In the genomic region with DNA sequence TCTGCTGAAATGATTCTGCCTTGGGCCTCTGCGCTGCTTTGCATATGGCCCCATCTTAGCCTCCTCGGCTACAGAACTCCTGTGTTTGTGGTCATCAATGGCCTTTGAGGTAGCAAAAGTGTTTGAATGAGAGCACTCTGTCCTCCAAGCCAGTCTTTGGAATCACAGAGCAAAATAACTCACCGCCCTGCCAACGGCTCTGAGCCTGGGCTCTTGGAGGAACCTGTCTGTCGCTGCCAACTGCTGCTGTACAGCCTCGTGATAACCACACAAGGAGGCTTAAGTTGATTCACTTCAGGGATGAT, we compare ENCODE assay signal across 15 mouse cellular contexts. TPM values are rescaled to one million over a fixed set of nuclear protein-coding genes. Genes with fewer than 3 reads are reported as not detected.
A peak's percentile ranks its signal among the peaks of the same experiment; 100 is the strongest.
DNase-seq lines count a peak whose midpoint lies in the region; ATAC-seq and TF ChIP-seq lines count a peak whose summit lies in the region.
"Had no signal": no experiment of that assay in that cellular context is flagged by ENCODE, and none has a peak within 500 bp of the region (broad histone marks: within the 10 kb centered on the region; RNA-seq: fewer than 3 reads in every experiment).

No protein-coding gene starts in this region.

- H3K36me3 ChIP-seq in heart, adult 2 months (ENCODE audit: control insufficient read depth, insufficient read depth, low read length): no peaks in the 10 kb centered on the region
- no peaks in the 10 kb centered on the region for H3K36me3 ChIP-seq in heart, embryonic 12.5 days
- H3K36me3 ChIP-seq in midbrain, postnatal 0 days (ENCODE audit: insufficient read depth, low read length): no peaks in the 10 kb centered on the region
- H3K36me3 ChIP-seq in midbrain, embryonic 14.5 days (ENCODE audit: control insufficient read depth, insufficient read depth, low read length): no peaks in the 10 kb centered on the region
- H3K36me3 ChIP-seq in heart, embryonic 14.5 days (ENCODE audit: control insufficient read depth, insufficient read depth, low read length): no peaks in the 10 kb centered on the region
- no peaks in the 10 kb centered on the region for H3K36me3 ChIP-seq in myocyte (ENCODE audit: control insufficient read depth, insufficient read depth)
- H3K36me3 ChIP-seq in forebrain, embryonic 15.5 days: no peaks in the 10 kb centered on the region
- H3K36me3 ChIP-seq: embryonic facial prominence, embryonic 13.5 days; stomach, embryonic 15.5 days had no signal

- ATAC-seq in heart, embryonic 12.5 days (ENCODE audit: insufficient number of reproducible peaks, low FRiP score): no peak
- ATAC-seq in midbrain, postnatal 0 days (ENCODE audit: low FRiP score): no peak
- no peak for ATAC-seq in midbrain, embryonic 14.5 days (ENCODE audit: low FRiP score, low TSS enrichment)
- ATAC-seq in heart, embryonic 14.5 days (ENCODE audit: insufficient number of reproducible peaks, insufficient read depth, low FRiP score, low read depth): no peak
- no peak for ATAC-seq in forebrain, embryonic 15.5 days (replicated peaks)
- ATAC-seq: forebrain, embryonic 13.5 days; hindbrain, embryonic 16.5 days had no signal

- H3K27me3 ChIP-seq in heart, adult 2 months (ENCODE audit: control insufficient read depth, insufficient read depth, low read length): no peaks in the 10 kb centered on the region
- H3K27me3 ChIP-seq in heart, embryonic 12.5 days (replicated peaks): 0 out of 2 replicates have a peak, but pooled peaks cover 14% of the 10 kb centered on the region
- no peaks in the 10 kb centered on the region for H3K27me3 ChIP-seq in midbrain, postnatal 0 days (ENCODE audit: insufficient read depth, low read length)
- no peaks in the 10 kb centered on the region for H3K27me3 ChIP-seq in midbrain, embryonic 14.5 days (ENCODE audit: control insufficient read depth, insufficient read depth, low read length)
- no peaks in the 10 kb centered on the region for H3K27me3 ChIP-seq in heart, embryonic 14.5 days (ENCODE audit: control insufficient read depth, insufficient read depth, low read length)
- H3K27me3 ChIP-seq in myocyte (ENCODE audit: control insufficient read depth, insufficient read depth, insufficient read length): no peaks in the 10 kb centered on the region
- no peaks in the 10 kb centered on the region for H3K27me3 ChIP-seq in forebrain, embryonic 15.5 days
- H3K27me3 ChIP-seq: embryonic facial prominence, embryonic 13.5 days; forebrain, embryonic 13.5 days; stomach, embryonic 15.5 days had no signal

- no peak overlapping the region for H3K4me3 ChIP-seq in heart, adult 2 months
- H3K4me3 ChIP-seq in heart, embryonic 12.5 days: no peak overlapping the region
- no peak overlapping the region for H3K4me3 ChIP-seq in midbrain, postnatal 0 days (ENCODE audit: low read depth, low read length)
- no peak overlapping the region for H3K4me3 ChIP-seq in midbrain, embryonic 14.5 days (replicated peaks; ENCODE audit: low read depth, low read length)
- H3K4me3 ChIP-seq in heart, embryonic 14.5 days (ENCODE audit: control insufficient read depth in 1 of 2, insufficient read depth in 1 of 2, low read depth in 1 of 2, low read length in 2 of 2): no peak overlapping the region
- no peak overlapping the region for H3K4me3 ChIP-seq in myocyte
- no peak overlapping the region for H3K4me3 ChIP-seq in forebrain, embryonic 15.5 days
- H3K4me3 ChIP-seq: embryonic facial prominence, embryonic 13.5 days; forebrain, embryonic 13.5 days; stomach, embryonic 15.5 days had no signal

- TF ChIP-seq EP300 in heart, adult 2 months (IDR thresholded peaks at IDR 0.05; ENCODE audit: insufficient read depth, low read depth, low read length): 0 out of 2 replicates have a peak, but pooled peaks have one; percentile 19

- peak; percentile 23 to 61 for DNase-seq in heart, adult 2 months
- DNase-seq in midbrain, postnatal 0 days (ENCODE audit: low spot score): no peak
- DNase-seq in midbrain, embryonic 14.5 days: no peak
- DNase-seq in natural killer cell, adult 2 months (ENCODE audit: low spot score in 2 of 2): no peak
- DNase-seq: adrenal gland, adult 2 months; gastrocnemius, postnatal 36 days had no signal

- H3K9me3 ChIP-seq in heart, embryonic 12.5 days (replicated peaks): no peaks in the 10 kb centered on the region
- H3K9me3 ChIP-seq in midbrain, postnatal 0 days (ENCODE audit: low read length): no peaks in the 10 kb centered on the region
- H3K9me3 ChIP-seq in midbrain, embryonic 14.5 days (ENCODE audit: control insufficient read depth, low read length): no peaks in the 10 kb centered on the region
- no peaks in the 10 kb centered on the region for H3K9me3 ChIP-seq in heart, embryonic 14.5 days (ENCODE audit: control insufficient read depth, low read length)
- no peaks in the 10 kb centered on the region for H3K9me3 ChIP-seq in forebrain, embryonic 15.5 days
- H3K9me3 ChIP-seq: embryonic facial prominence, embryonic 13.5 days; forebrain, embryonic 13.5 days; stomach, embryonic 15.5 days had no signal

- peaks cover 21% of the 10 kb centered on the region for H3K4me1 ChIP-seq in heart, adult 2 months (ENCODE audit: control insufficient read depth, insufficient read depth, low read length)
- H3K4me1 ChIP-seq in heart, embryonic 12.5 days (replicated peaks): peaks cover 50% of the 10 kb centered on the region
- H3K4me1 ChIP-seq in midbrain, postnatal 0 days (ENCODE audit: insufficient read depth, low read length): no peaks in the 10 kb centered on the region
- no peaks in the 10 kb centered on the region for H3K4me1 ChIP-seq in midbrain, embryonic 14.5 days (ENCODE audit: control insufficient read depth, insufficient read depth, low read length)
- peaks cover 43 to 58% of the 10 kb centered on the region in 2 experiments for H3K4me1 ChIP-seq in heart, embryonic 14.5 days (ENCODE audit: control insufficient read depth in 2 of 2, insufficient read depth in 2 of 2, low read length in 2 of 2)
- H3K4me1 ChIP-seq in forebrain, embryonic 15.5 days: peaks cover 5% of the 10 kb centered on the region; the same call in 1 of the 2 replicates
- H3K4me1 ChIP-seq: forebrain, embryonic 13.5 days had no signal

- H3K79me2 ChIP-seq in heart, adult 2 months (replicated peaks; ENCODE audit: control insufficient read depth, insufficient read depth, low read length): no peaks in the 10 kb centered on the region
- peaks cover 6% of the 10 kb centered on the region for H3K79me2 ChIP-seq in myocyte (ENCODE audit: control insufficient read depth, insufficient read depth)

- TF ChIP-seq POLR2A in heart, adult 2 months (IDR thresholded peaks at IDR 0.05; ENCODE audit: insufficient read depth, low read depth, low read length): no peak
- TF ChIP-seq POLR2A in myocyte (IDR thresholded peaks at IDR 0.05; ENCODE audit: insufficient read length, low read depth): no peak

- no peak for TF ChIP-seq CTCF in heart, adult 2 months (IDR thresholded peaks at IDR 0.05)
- TF ChIP-seq CTCF in midbrain, postnatal 0 days (IDR thresholded peaks at IDR 0.05): no peak

- peak overlapping the region; percentile 80 for H3K27ac ChIP-seq in heart, adult 2 months
- H3K27ac ChIP-seq in heart, embryonic 12.5 days (ENCODE audit: poor library complexity, severe bottlenecking): no peak overlapping the region
- H3K27ac ChIP-seq in midbrain, postnatal 0 days (ENCODE audit: low read depth, low read length): 0 out of 2 replicates have a peak overlapping the region, but pooled peaks have one; percentile 26
- H3K27ac ChIP-seq in midbrain, embryonic 14.5 days (replicated peaks; ENCODE audit: low read depth, low read length): no peak overlapping the region
- H3K27ac ChIP-seq in heart, embryonic 14.5 days (replicated peaks in 1 of 2; ENCODE audit: control insufficient read depth in 1 of 2, insufficient read depth in 1 of 2, low read depth in 2 of 2, low read length in 2 of 2): peak overlapping the region; percentile 45 to 55
- H3K27ac ChIP-seq in forebrain, embryonic 15.5 days (replicated peaks): no peak overlapping the region
- H3K27ac ChIP-seq: embryonic facial prominence, embryonic 13.5 days; forebrain, embryonic 13.5 days; macrophage had no signal

- intact Hi-C loops in heart, adult 2 months (cut with DNase I): no loop called here

- no peak overlapping the region for H3ac ChIP-seq in myocyte (ENCODE audit: control insufficient read depth, insufficient read length)

- 42% methylated on average over 6 of the region's 6 CpGs for WGBS in heart, adult 2 months
- WGBS in heart, embryonic 12.5 days: 65% methylated on average over 6 of the region's 6 CpGs
- 71% methylated on average over 6 of the region's 6 CpGs for WGBS in midbrain, postnatal 0 days
- 84% methylated on average over 6 of the region's 6 CpGs for WGBS in midbrain, embryonic 14.5 days
- 42% methylated on average over 6 of the region's 6 CpGs for WGBS in heart, embryonic 14.5 days
- 68% methylated on average over 6 of the region's 6 CpGs for WGBS in forebrain, embryonic 15.5 days

- H3K4me2 ChIP-seq in heart, embryonic 12.5 days: no peak overlapping the region
- H3K4me2 ChIP-seq in midbrain, postnatal 0 days (ENCODE audit: low read depth, low read length, poor library complexity, severe bottlenecking): no peak overlapping the region
- no peak overlapping the region for H3K4me2 ChIP-seq in midbrain, embryonic 14.5 days (ENCODE audit: low read length)
- peak overlapping the region; percentile 22; the same call in 1 of the 2 replicates for H3K4me2 ChIP-seq in heart, embryonic 14.5 days (ENCODE audit: low read length)
- peak overlapping the region; percentile 36 for H3K4me2 ChIP-seq in myocyte (ENCODE audit: low read depth)
- no peak overlapping the region for H3K4me2 ChIP-seq in forebrain, embryonic 15.5 days (replicated peaks)
- H3K4me2 ChIP-seq: embryonic facial prominence, embryonic 13.5 days; forebrain, embryonic 13.5 days; stomach, embryonic 15.5 days had no signal

- H3K9ac ChIP-seq in heart, adult 2 months (ENCODE audit: low read depth, low read length): no peak overlapping the region
- H3K9ac ChIP-seq in heart, embryonic 12.5 days: no peak overlapping the region
- no peak overlapping the region for H3K9ac ChIP-seq in midbrain, postnatal 0 days (replicated peaks; ENCODE audit: low read length, poor library complexity, severe bottlenecking)
- no peak overlapping the region for H3K9ac ChIP-seq in midbrain, embryonic 14.5 days (replicated peaks; ENCODE audit: low read length)
- H3K9ac ChIP-seq in heart, embryonic 14.5 days (ENCODE audit: low read length): no peak overlapping the region
- no peak overlapping the region for H3K9ac ChIP-seq in forebrain, embryonic 15.5 days (replicated peaks)
- H3K9ac ChIP-seq: embryonic facial prominence, embryonic 13.5 days; forebrain, embryonic 13.5 days; stomach, embryonic 15.5 days had no signal

RNA-seq across cellular contexts. Expression of a gene that starts 7.8 kb away (rescaled TPM):
- total RNA-seq in heart, adult 2 months (2021): 10 to 100 TPM; 16.3 to 16.7 TPM
- 7.0 and 7.9 TPM in 2 replicates for polyA plus RNA-seq in heart, adult 2 months (2012; rRNA removed)
- polyA plus RNA-seq in heart, embryonic 12.5 days (2016; fragmentation: Nextera tagmentation; extraction: Ambion mirVana): 4.8 and 7.5 TPM in 2 replicates
- 42.9 and 45.4 TPM in 2 replicates for total RNA-seq in midbrain, postnatal 0 days (2014; rRNA removed)
- polyA plus RNA-seq in midbrain, postnatal 0 days (2015; fragmentation: Nextera tagmentation; extraction: Ambion mirVana): 25.8 and 30.8 TPM in 2 replicates
- polyA plus RNA-seq in midbrain, embryonic 14.5 days (2014; fragmentation: Nextera tagmentation; extraction: Ambion mirVana): 22.5 and 24.7 TPM in 2 replicates
- 5.0 and 5.3 TPM in 2 replicates for polyA plus RNA-seq in heart, embryonic 14.5 days (2014; fragmentation: Nextera tagmentation; extraction: Ambion mirVana)
- polyA plus RNA-seq in myocyte (2012; fragmentation: generic; extraction: Trizol): 10.5 TPM
- 26.9 and 27.5 TPM in 2 replicates for polyA plus RNA-seq in forebrain, embryonic 15.5 days (2015; fragmentation: Nextera tagmentation; extraction: Ambion mirVana)

RNA-seq across cellular contexts. Expression of a gene that starts 50.7 kb away (rescaled TPM):
- total RNA-seq in heart, adult 2 months (2021): 1 to 10 TPM; 1.9 to 2.5 TPM
- 2.0 and 3.7 TPM in 2 replicates for polyA plus RNA-seq in heart, adult 2 months (2012; rRNA removed)
- polyA plus RNA-seq in heart, embryonic 12.5 days (2016; fragmentation: Nextera tagmentation; extraction: Ambion mirVana): 2.5 and 7.1 TPM in 2 replicates
- 0.27 and 9.8 TPM in 2 replicates for total RNA-seq in midbrain, postnatal 0 days (2014; rRNA removed)
- polyA plus RNA-seq in midbrain, postnatal 0 days (2015; fragmentation: Nextera tagmentation; extraction: Ambion mirVana): 2.9 and 3.8 TPM in 2 replicates
- 4.3 and 4.6 TPM in 2 replicates for polyA plus RNA-seq in midbrain, embryonic 14.5 days (2014; fragmentation: Nextera tagmentation; extraction: Ambion mirVana)
- 5.1 and 6.2 TPM in 2 replicates for polyA plus RNA-seq in heart, embryonic 14.5 days (2014; fragmentation: Nextera tagmentation; extraction: Ambion mirVana)
- polyA plus RNA-seq in myocyte (2012; fragmentation: generic; extraction: Trizol): 4.7 TPM
- polyA plus RNA-seq in forebrain, embryonic 15.5 days (2015; fragmentation: Nextera tagmentation; extraction: Ambion mirVana): 3.5 and 5.8 TPM in 2 replicates

RNA-seq across cellular contexts. Expression of a gene that starts 50.9 kb away (rescaled TPM):
- 10 to 100 TPM; 16.0 to 16.7 TPM for total RNA-seq in heart, adult 2 months (2021)
- polyA plus RNA-seq in heart, adult 2 months (2012; rRNA removed): 22.7 and 29.4 TPM in 2 replicates
- polyA plus RNA-seq in heart, embryonic 12.5 days (2016; fragmentation: Nextera tagmentation; extraction: Ambion mirVana): 61.9 and 64.4 TPM in 2 replicates
- 52.3 and 75.5 TPM in 2 replicates for total RNA-seq in midbrain, postnatal 0 days (2014; rRNA removed)
- polyA plus RNA-seq in midbrain, postnatal 0 days (2015; fragmentation: Nextera tagmentation; extraction: Ambion mirVana): 54.3 and 56.2 TPM in 2 replicates
- 58.0 and 72.4 TPM in 2 replicates for polyA plus RNA-seq in midbrain, embryonic 14.5 days (2014; fragmentation: Nextera tagmentation; extraction: Ambion mirVana)
- polyA plus RNA-seq in heart, embryonic 14.5 days (2014; fragmentation: Nextera tagmentation; extraction: Ambion mirVana): 47.6 and 47.7 TPM in 2 replicates
- polyA plus RNA-seq in myocyte (2012; fragmentation: generic; extraction: Trizol): 18.7 TPM
- polyA plus RNA-seq in forebrain, embryonic 15.5 days (2015; fragmentation: Nextera tagmentation; extraction: Ambion mirVana): 106 and 109 TPM in 2 replicates

RNA-seq across cellular contexts. Expression of a gene that starts 54.0 kb away (rescaled TPM):
- total RNA-seq in heart, adult 2 months (2021): under 1 TPM in 1 of 2 experiments, not detected in 1; 0.47 TPM
- polyA plus RNA-seq in heart, adult 2 months (2012; rRNA removed): 1.1 TPM in 1 of 2 replicates, not detected in the other
- 0.90 and 2.1 TPM in 2 replicates for polyA plus RNA-seq in heart, embryonic 12.5 days (2016; fragmentation: Nextera tagmentation; extraction: Ambion mirVana)
- 6.0 TPM in 1 of 2 replicates, not detected in the other for total RNA-seq in midbrain, postnatal 0 days (2014; rRNA removed)
- 2.7 and 2.8 TPM in 2 replicates for polyA plus RNA-seq in midbrain, postnatal 0 days (2015; fragmentation: Nextera tagmentation; extraction: Ambion mirVana)
- 2.0 and 2.3 TPM in 2 replicates for polyA plus RNA-seq in midbrain, embryonic 14.5 days (2014; fragmentation: Nextera tagmentation; extraction: Ambion mirVana)
- polyA plus RNA-seq in heart, embryonic 14.5 days (2014; fragmentation: Nextera tagmentation; extraction: Ambion mirVana): 1.4 and 2.8 TPM in 2 replicates
- polyA plus RNA-seq in myocyte (2012; fragmentation: generic; extraction: Trizol): not detected
- 1.8 and 3.7 TPM in 2 replicates for polyA plus RNA-seq in forebrain, embryonic 15.5 days (2015; fragmentation: Nextera tagmentation; extraction: Ambion mirVana)
- polyA plus RNA-seq: adrenal gland, adult 2 months; macrophage had no signal

Comparison
In these comparisons a context has a peak if more than half of its experiments do, and no peak if none do; other contexts are left out.
1. H3K27ac ChIP-seq: peak in heart, adult 2 months (single experiment), midbrain, postnatal 0 days (single experiment) and heart, embryonic 14.5 days (2 of 2); none in heart, embryonic 12.5 days (single experiment), midbrain, embryonic 14.5 days (single experiment) and forebrain, embryonic 15.5 days (single experiment).
2. H3K4me2 ChIP-seq: peak in heart, embryonic 14.5 days (single experiment) and myocyte (single experiment); none in heart, embryonic 12.5 days (single experiment), midbrain, postnatal 0 days (single experiment), midbrain, embryonic 14.5 days (single experiment) and forebrain, embryonic 15.5 days (single experiment).
3. DNase-seq: peak in heart, adult 2 months (2 of 2); none in midbrain, postnatal 0 days (single experiment), midbrain, embryonic 14.5 days (single experiment) and natural killer cell, adult 2 months (0 of 2).